Mouse (Mus musculus): ENCODE results near the gene Hic2. TPM values are rescaled to one million over a fixed set of nuclear protein-coding genes. Genes with fewer than 3 reads are reported as not detected.

The Hic2 gene
- polyA plus RNA-seq, 1 experiment = 1.8 TPM

DNA sequence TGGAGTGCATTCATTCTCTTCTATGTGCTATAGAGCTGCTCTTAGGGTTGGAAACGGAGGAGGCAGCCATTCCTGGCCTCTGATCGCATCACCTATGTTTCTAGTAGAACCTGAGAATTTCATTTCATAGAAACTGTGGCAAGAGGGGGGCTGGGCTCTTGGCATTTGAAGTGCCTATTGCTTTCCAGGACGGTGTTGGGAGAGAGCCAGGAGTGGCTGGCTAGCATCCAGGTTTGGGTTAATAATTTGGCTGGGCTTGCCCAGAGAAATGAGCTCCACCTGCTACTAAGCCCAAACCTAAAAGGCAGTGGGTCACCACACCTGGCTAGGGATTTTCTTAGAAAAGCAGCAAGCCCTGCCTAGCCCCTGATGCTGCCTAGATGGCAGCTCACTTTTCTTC, 18.2 kb downstream of the Hic2 start:
- no peak overlapping the region for H3K4me3 ChIP-seq (ENCODE audit: low read depth, low read length)
- TF ChIP-seq CTCF (IDR thresholded peaks at IDR 0.05; ENCODE audit: extremely low read depth, insufficient read length, insufficient replicate concordance, low read depth, low read length) (no peak), POLR2A (IDR thresholded peaks at IDR 0.05; ENCODE audit: low read depth, low read length) (no peak)
- H3K27me3 ChIP-seq (ENCODE audit: control insufficient read depth, insufficient read depth, low read length) = no peaks in the 10 kb centered on the region
- peaks cover 19% of the 10 kb centered on the region for H3K4me1 ChIP-seq (ENCODE audit: control insufficient read depth, insufficient read depth, insufficient read length, low read length)
- no peak overlapping the region for H3K27ac ChIP-seq (ENCODE audit: insufficient read depth, low read depth, low read length)
- H3K36me3 ChIP-seq (ENCODE audit: control insufficient read depth, insufficient read depth, low read length) = no peaks in the 10 kb centered on the region
- 16% methylated on average over 3 of the region's 3 CpGs for WGBS

DNA sequence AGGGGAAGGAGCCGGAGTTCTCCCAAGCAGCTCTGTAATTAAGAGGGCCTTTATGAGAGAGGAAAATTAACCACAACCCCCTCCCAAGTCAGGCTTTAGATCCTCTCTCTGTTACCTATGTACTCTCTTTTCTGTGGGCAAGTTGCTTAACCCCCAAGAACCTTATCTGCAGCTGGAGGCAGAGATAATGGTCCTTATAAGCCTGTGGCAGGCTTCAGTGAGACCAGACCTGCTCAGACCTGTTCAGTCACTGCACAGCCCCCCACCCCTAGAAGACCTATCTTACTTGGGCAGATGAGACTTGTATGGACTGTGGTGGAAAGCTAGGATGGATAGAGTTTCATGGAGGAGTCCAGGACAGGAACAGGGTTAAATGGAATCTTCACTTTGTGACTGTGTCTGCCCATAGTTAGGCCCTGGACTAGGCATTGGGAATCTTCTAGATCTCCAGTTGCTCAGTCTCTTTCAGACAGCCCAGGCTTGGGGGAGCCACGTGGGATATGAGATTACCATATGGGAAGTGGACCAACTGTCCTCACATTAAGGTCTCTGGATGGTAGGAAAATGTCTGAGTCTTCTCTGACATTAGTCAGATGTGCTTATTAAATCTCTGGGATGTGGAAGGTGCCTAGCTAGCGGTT, 18.8 kb downstream of the Hic2 start:
- no peak overlapping the region for H3K27ac ChIP-seq (ENCODE audit: insufficient read depth, low read depth, low read length)
- WGBS = 46% methylated on average over 3 of the region's 3 CpGs
- H3K36me3 ChIP-seq (ENCODE audit: control insufficient read depth, insufficient read depth, low read length) = no peaks in the 10 kb centered on the region
- TF ChIP-seq POLR2A (IDR thresholded peaks at IDR 0.05; ENCODE audit: low read depth, low read length) = no peak
- no peak for TF ChIP-seq CTCF (IDR thresholded peaks at IDR 0.05; ENCODE audit: extremely low read depth, insufficient read length, insufficient replicate concordance, low read depth, low read length)
- H3K27me3 ChIP-seq (ENCODE audit: control insufficient read depth, insufficient read depth, low read length) = no peaks in the 10 kb centered on the region
- peaks cover 19% of the 10 kb centered on the region for H3K4me1 ChIP-seq (ENCODE audit: control insufficient read depth, insufficient read depth, insufficient read length, low read length)
- H3K4me3 ChIP-seq (ENCODE audit: low read depth, low read length) = no peak overlapping the region

DNA sequence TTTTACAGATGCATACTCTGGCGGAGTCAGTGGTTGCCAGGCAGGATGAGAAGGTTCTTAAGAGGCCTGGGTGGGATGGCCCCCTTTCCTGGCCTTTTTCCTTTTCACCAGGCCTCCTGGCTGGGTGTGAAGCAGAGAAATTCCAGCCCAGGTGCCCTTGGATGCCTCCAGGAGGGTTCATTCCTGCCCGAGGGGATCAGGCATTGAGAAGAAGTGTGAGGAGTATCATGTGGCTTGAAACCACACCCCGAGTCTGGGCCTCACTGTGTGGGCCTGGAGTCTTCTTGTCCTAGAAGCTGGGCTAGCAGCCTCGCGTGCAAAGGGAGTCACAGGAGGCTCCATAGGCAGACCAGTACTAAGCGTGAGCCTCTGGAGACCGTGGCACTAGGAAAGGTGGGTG, 19.5 kb downstream of the Hic2 start:
- Histone ChIP-seq H3K4me3 (ENCODE audit: low read depth, low read length) (no peak overlapping the region), H3K36me3 (ENCODE audit: control insufficient read depth, insufficient read depth, low read length) (peaks cover 6% of the 10 kb centered on the region; the same call in 1 of the 2 replicates), H3K27ac (ENCODE audit: insufficient read depth, low read depth, low read length) (no peak overlapping the region), H3K4me1 (ENCODE audit: control insufficient read depth, insufficient read depth, insufficient read length, low read length) (peaks cover 16% of the 10 kb centered on the region; the same call in 1 of the 2 replicates), H3K27me3 (ENCODE audit: control insufficient read depth, insufficient read depth, low read length) (no peaks in the 10 kb centered on the region)
- 82% methylated on average over 7 of the region's 7 CpGs for WGBS
- TF ChIP-seq CTCF (IDR thresholded peaks at IDR 0.05; ENCODE audit: extremely low read depth, insufficient read length, insufficient replicate concordance, low read depth, low read length) (no peak), POLR2A (IDR thresholded peaks at IDR 0.05; ENCODE audit: low read depth, low read length) (no peak)

DNA sequence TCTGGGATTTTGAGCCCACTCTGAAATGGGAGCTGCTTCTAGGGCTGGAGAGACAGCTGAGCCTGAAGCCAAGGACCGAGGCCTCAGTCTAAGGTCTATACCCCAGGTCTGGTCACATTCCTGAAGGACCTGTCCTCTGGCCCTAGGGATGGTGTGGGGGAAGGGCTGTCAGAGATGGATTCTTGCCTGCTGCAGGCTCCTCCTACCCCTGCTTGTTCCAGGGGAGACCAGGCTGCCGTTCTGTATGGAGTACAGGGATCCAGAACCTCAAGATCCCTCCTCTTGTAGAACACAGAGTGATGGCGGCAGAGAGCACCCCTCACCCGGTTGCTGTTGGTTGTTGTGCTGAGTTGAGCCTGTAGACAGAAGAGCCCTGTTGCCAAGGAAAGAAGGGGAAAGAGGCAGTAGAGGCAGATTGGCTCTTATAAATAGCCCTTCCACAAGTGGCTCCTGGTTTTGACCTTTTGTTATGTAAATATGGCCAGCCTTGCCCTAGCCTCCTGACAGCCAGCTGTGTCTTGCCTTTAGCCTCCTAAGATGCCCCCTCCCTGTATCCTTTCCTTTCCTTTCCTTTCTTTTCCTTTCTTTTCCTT, 20.7 kb downstream of the Hic2 start:
- no peaks in the 10 kb centered on the region for H3K27me3 ChIP-seq (ENCODE audit: control insufficient read depth, insufficient read depth, low read length)
- TF ChIP-seq POLR2A (IDR thresholded peaks at IDR 0.05; ENCODE audit: low read depth, low read length) (no peak), CTCF (IDR thresholded peaks at IDR 0.05; ENCODE audit: extremely low read depth, insufficient read length, insufficient replicate concordance, low read depth, low read length) (no peak)
- no peak overlapping the region for H3K27ac ChIP-seq (ENCODE audit: insufficient read depth, low read depth, low read length)
- peaks cover 16% of the 10 kb centered on the region; the same call in 1 of the 2 replicates for H3K4me1 ChIP-seq (ENCODE audit: control insufficient read depth, insufficient read depth, insufficient read length, low read length)
- WGBS = 74% methylated on average over 4 of the region's 4 CpGs
- peaks cover 12% of the 10 kb centered on the region for H3K36me3 ChIP-seq (ENCODE audit: control insufficient read depth, insufficient read depth, low read length)
- no peak overlapping the region for H3K4me3 ChIP-seq (ENCODE audit: low read depth, low read length)

DNA sequence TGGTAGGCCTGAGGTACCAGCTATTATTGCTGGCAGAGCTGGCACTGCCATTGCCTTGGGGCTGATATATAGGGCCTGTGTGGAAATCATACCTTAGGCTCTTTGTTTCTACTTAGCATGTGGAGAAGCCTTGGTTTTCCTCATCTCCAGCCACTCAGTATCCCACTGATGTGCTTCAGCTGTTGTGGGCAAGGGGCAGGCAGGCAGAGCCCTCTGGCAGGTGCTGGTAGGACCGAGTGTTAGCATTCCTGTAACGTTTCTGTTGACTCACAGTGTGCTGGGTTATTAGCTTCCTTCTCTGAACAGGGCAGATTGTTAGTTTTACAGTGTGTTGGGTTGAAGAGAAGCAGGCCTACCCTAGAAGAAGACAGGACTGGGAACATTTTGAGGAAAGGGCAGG, 21.9 kb downstream of the Hic2 start:
- TF ChIP-seq POLR2A (IDR thresholded peaks at IDR 0.05; ENCODE audit: low read depth, low read length) = no peak
- TF ChIP-seq CTCF (IDR thresholded peaks at IDR 0.05; ENCODE audit: extremely low read depth, insufficient read length, insufficient replicate concordance, low read depth, low read length) = no peak
- H3K4me3 ChIP-seq (ENCODE audit: low read depth, low read length) = no peak overlapping the region
- no peak overlapping the region for H3K27ac ChIP-seq (ENCODE audit: insufficient read depth, low read depth, low read length)
- H3K27me3 ChIP-seq (ENCODE audit: control insufficient read depth, insufficient read depth, low read length) = no peaks in the 10 kb centered on the region
- 46% methylated on average over 2 of the region's 2 CpGs for WGBS
- peaks cover 14% of the 10 kb centered on the region for H3K36me3 ChIP-seq (ENCODE audit: control insufficient read depth, insufficient read depth, low read length)
- H3K4me1 ChIP-seq (ENCODE audit: control insufficient read depth, insufficient read depth, insufficient read length, low read length) = peaks cover 10% of the 10 kb centered on the region; the same call in 1 of the 2 replicates

DNA sequence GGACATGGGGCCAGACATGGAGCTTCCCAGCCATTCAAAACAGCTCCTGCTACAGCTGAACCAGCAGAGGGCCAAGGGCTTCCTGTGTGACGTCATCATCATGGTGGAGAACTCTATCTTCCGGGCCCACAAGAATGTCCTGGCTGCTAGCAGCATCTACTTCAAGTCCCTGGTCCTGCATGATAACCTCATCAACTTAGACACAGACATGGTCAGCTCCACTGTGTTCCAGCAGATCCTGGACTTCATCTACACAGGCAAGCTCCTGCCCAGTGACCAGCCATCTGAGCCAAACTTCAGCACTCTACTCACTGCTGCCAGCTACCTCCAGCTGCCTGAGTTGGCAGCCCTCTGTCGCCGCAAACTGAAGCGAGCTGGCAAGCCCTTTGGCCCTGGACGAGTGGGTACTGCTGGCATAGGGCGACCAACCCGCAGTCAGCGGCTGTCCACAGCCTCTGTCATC, 24.0 kb downstream of the Hic2 start:
- H3K4me1 ChIP-seq (ENCODE audit: control insufficient read depth, insufficient read depth, insufficient read length, low read length) = no peaks in the 10 kb centered on the region; the same call in 1 of the 2 replicates
- H3K27me3 ChIP-seq (ENCODE audit: control insufficient read depth, insufficient read depth, low read length) = no peaks in the 10 kb centered on the region
- WGBS = 90% methylated on average over 9 of the region's 9 CpGs
- peaks cover 14% of the 10 kb centered on the region for H3K36me3 ChIP-seq (ENCODE audit: control insufficient read depth, insufficient read depth, low read length)
- TF ChIP-seq POLR2A (IDR thresholded peaks at IDR 0.05; ENCODE audit: low read depth, low read length) (no peak), CTCF (IDR thresholded peaks at IDR 0.05; ENCODE audit: extremely low read depth, insufficient read length, insufficient replicate concordance, low read depth, low read length) (no peak)
- no peak overlapping the region for H3K27ac ChIP-seq (ENCODE audit: insufficient read depth, low read depth, low read length)
- H3K4me3 ChIP-seq (ENCODE audit: low read depth, low read length) = no peak overlapping the region

DNA sequence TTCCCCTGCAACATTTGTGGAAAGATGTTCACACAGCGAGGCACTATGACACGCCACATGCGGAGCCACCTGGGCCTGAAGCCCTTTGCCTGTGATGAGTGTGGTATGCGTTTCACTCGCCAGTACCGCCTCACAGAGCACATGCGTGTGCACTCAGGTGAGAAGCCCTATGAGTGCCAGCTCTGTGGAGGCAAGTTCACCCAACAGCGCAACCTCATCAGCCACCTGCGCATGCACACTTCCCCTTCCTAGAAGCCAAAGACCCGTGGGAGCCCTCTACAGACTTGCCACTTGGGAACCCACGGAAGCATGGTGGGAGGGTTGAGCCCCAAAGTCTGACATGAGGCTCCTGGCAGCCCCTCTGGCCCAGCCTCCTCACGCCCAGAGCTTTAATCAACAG, 25.5 kb downstream of the Hic2 start:
- TF ChIP-seq CTCF (IDR thresholded peaks at IDR 0.05; ENCODE audit: extremely low read depth, insufficient read length, insufficient replicate concordance, low read depth, low read length) (no peak), POLR2A (IDR thresholded peaks at IDR 0.05; ENCODE audit: low read depth, low read length) (no peak)
- H3K27ac ChIP-seq (ENCODE audit: insufficient read depth, low read depth, low read length) = no peak overlapping the region
- no peaks in the 10 kb centered on the region for H3K4me1 ChIP-seq (ENCODE audit: control insufficient read depth, insufficient read depth, insufficient read length, low read length)
- peaks cover 14% of the 10 kb centered on the region for H3K36me3 ChIP-seq (ENCODE audit: control insufficient read depth, insufficient read depth, low read length)
- no peak overlapping the region for H3K4me3 ChIP-seq (ENCODE audit: low read depth, low read length)
- WGBS = 92% methylated on average over 12 of the region's 12 CpGs
- no peaks in the 10 kb centered on the region for H3K27me3 ChIP-seq (ENCODE audit: control insufficient read depth, insufficient read depth, low read length)
